Mouse (Mus musculus) right cerebral cortex, adult 2 months (tissue): ENCODE data around the gene P2rx7.
A peak's percentile ranks its signal among the peaks of the same experiment; 100 is the strongest.

Source experiments
- DNase-seq, 2 experiments: peaks; one replicate each; pipeline ENCODE4 v3.0.0; 2021 to 2022; ENCODE audit warnings: low spot score in 2 of 2

Gene P2rx7

DNA sequence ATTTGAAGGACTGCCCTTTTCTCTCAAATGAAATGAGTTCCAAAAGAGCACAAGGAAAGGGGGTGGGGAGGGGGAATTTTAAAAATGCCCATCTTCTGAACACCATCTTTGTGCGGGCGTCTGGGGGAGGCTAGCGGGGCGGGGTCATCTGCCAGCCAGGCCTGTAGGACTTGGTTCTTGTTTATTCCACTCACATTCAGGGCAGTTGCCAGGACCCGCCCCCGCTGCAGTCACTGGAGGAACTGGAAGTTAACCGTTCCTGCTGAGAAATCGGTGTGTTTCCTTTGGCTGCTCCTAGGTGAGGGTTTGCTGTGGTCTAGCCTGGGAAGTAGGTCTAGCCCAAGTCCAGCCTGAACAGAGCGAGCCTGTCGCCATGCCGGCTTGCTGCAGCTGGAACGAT lies at the start of gene P2rx7:
TSS of gene P2rx7 (plus strand) at position 211 of the 400 bp plus-strand sequence.
- peak; percentile 43 to 70 for DNase-seq

DNA sequence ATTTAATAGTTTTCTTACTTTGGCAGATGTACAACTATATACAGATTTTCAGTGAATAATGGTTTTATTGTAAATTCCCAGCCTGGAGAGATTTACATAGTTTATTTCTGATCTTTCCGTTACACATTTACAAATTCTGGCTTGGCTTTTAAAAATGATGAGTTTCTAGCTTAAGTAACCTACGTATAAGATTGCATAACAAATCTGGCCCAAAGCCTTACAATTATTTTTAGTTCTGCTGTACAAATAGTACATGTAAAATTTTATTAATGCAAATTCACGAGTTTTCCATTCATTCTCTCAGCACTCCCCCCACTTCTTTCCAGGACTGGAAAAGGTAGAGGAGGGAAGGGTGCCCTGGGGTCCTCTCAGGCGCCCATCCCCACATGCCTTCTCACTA lies 48.2 kb upstream of the P2rx7 start:
- DNase-seq, result no peak

- DNase-seq, result peak in 1 of 2 experiments; percentile 41
These were observed 41.5 kb upstream of the P2rx7 start for GRCm38 (mm10) chr5:122602233-122602632.

DNA sequence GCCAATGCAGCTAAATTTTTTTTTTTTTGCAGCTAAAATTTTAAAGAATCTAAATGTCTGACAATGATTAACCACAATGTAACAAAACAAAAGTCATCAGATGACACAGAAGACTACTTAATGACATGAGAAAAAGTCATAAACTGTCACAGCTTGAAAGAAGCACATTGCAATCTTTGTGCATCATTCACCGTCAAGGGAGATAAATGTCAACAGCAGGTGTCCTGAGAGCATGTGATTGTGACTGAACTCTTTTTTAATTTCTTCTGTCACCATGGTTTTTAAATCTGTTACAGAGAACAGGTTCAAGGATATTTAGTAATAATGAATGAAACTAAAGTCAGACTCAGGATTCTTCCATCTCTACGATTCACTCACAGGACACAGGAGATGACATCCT lies 38.8 kb upstream of the P2rx7 start:
- no peak for DNase-seq

- DNase-seq, result no peak
These were observed 32.1 kb upstream of the P2rx7 start for GRCm38 (mm10) chr5:122611651-122612050.

GRCm38 (mm10) chr5:122613908-122614732 lies 29.6 kb upstream of the P2rx7 start, which contains the start of gene Ift81:
Gene Ift81 (minus strand): TSS chr5:122614518.
- DNase-seq, result peak; percentile 97

GRCm38 (mm10) chr5:122617718-122618117 lies 26.0 kb upstream of the P2rx7 start:
- no peak for DNase-seq

GRCm38 (mm10) chr5:122619686-122620296 lies 23.9 kb upstream of the P2rx7 start:
- no peak for DNase-seq

- DNase-seq, result peak in 1 of 2 experiments; percentile 22
These were observed 22.3 kb upstream of the P2rx7 start for GRCm38 (mm10) chr5:122621376-122621886.

DNA sequence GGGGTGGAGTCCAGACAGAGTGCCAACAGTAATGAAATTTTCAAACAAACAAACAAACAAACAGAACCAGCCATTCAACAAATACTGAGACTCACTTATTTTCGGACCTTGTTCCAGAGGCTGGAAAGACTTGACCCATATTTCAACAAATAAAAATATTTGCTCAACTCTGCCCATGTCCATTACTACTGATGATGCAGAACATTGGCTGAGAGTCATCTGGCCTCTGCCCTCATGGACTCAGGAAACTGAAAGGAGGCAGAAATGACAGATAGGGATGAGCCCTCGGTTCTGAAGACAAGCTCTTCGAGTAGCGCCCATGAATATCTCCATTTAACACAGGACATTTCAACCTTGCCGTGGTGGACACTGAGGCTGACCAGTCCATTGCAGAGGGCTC lies 21.2 kb upstream of the P2rx7 start:
- no peak for DNase-seq

GRCm38 (mm10) chr5:122623861-122624260 lies 19.9 kb upstream of the P2rx7 start:
- no peak for DNase-seq

DNA sequence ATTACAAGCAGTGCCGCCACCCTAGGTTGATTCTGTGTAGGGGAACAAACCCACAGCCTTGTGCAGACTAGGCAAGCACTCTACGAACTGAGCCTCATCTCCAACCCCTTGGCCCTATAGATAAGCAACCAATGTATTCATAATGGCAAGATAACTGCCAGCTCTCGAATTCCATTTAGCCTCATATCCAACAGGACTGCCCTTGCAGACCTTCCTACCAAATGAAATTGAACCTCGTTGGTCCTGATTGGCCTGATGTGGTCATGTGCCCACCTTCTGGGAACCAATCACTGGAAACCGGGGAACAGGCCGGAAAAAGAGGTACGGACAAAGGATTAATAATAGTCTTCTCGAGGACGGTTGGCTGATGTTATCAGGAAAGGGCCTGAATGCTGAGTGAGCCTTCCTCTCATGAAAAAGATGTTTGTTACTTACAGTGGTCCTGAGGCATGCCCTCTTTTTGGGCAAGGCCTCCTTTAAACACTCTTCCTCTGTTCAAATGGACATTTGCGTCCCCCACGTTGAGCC lies 18.7 kb upstream of the P2rx7 start:
- no peak for DNase-seq

DNA sequence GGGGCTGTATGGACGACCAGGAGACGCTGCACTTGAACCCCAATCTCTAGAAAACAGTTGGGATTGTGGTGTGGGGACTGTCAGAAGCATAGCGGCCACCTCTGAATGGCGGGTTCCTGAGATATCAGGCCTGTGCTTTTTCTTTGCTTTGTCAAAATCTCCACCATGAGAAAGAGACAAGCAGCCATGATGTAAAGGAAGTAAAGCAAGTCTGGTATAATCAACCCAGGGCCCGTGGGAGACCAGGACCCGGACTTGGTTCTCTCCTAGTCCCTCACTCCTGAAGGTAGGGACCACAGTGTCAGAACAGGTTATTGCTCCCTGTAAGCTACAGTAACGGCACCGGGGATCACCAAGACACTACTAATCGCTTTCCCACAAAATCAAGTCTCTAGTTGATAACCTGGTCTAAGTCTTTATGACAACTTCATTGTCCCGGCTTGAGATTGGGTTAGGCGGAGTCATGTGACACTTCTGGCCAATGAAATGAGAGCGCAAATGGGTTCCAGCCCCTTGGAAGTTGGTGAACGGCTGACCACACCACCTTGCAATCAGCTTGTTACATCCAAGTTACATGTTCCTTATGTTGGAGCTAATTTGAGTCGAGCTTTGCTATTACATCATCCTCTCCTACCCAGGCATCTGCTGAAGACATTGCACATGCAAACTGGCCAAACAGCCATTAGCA lies 18.0 kb upstream of the P2rx7 start:
- DNase-seq, result no peak

GRCm38 (mm10) chr5:122627243-122627642 lies 16.5 kb upstream of the P2rx7 start:
- peak; percentile 93 to 94 for DNase-seq

GRCm38 (mm10) chr5:122635228-122635627 lies 8.5 kb upstream of the P2rx7 start:
- no peak for DNase-seq

- no peak for DNase-seq
These were observed 7.4 kb upstream of the P2rx7 start for GRCm38 (mm10) chr5:122636308-122636707.

DNA sequence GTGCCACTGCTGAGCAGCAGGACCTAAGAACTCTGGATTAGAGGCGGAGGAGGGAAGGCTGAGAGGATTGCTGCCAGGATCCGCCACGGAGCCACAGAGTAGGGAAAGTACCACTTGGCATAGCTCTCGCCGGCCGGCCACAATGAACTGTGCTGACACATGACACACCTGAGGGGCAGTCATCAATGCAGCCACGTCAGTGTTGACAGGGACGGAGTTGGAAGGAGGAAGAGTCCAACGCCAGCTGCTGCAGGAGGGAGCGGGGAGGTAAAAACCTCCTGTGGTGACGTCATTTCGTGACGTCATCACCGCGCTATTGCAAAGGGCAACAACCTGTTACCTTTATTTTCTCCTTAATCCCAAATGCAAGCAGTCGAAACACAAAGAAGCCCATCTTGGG lies 6.8 kb upstream of the P2rx7 start:
- no peak for DNase-seq

DNA sequence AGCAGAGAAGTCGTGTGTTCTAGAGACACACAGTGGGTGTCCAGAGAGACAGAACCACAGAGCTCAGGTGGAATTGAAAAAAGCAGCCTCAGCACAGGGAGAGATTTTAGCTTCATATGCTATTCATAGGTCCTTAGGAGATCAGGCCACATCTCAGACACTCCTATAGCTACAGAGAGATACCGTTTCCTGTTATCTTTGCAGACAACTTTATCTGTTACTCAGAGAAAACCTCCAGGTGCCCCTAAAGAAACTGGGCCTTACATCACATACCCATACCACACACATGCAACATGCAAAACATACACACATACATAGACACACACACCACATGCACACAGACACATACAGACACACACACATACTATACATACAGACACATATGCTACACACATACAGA lies 5.4 kb upstream of the P2rx7 start:
- no peak for DNase-seq

- DNase-seq, result no peak
These were observed 4.2 kb upstream of the P2rx7 start for GRCm38 (mm10) chr5:122639517-122639916.

GRCm38 (mm10) chr5:122639986-122640385 lies 3.7 kb upstream of the P2rx7 start:
- DNase-seq, result no peak

- DNase-seq, result peak in 1 of 2 experiments; percentile 22
These were observed 448 bp downstream of the P2rx7 start for GRCm38 (mm10) chr5:122644111-122644607.

DNA sequence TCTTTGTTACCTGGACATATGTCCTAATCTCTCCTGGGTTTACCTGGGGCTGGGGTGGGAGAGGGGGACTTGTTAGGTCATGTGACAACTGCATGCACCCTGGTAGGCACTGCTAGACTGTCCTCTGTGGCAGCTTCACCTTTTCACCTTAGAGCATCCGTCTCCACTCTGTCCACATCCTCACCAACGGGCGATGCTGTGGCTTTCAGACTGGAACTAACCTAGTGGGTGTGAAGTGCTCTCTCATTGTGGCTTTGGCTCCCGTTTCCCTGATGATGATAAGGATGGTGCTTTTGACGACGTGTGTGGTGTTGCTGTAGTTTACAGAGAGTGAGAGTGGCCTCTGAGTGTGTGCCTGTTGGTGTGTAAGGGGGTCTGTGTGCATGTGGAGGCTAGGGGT lies 1.6 kb downstream of the P2rx7 start:
- no peak for DNase-seq
